Mouse (Mus musculus): ENCODE data around the gene Tnrc6a. TPM values are rescaled to one million over a fixed set of nuclear protein-coding genes. Genes with fewer than 3 reads are reported as not detected.

Gene Tnrc6a
- total and polyA plus RNA-seq, 3 experiments = 16.3 to 62.0 (median 20.1) TPM

DNA sequence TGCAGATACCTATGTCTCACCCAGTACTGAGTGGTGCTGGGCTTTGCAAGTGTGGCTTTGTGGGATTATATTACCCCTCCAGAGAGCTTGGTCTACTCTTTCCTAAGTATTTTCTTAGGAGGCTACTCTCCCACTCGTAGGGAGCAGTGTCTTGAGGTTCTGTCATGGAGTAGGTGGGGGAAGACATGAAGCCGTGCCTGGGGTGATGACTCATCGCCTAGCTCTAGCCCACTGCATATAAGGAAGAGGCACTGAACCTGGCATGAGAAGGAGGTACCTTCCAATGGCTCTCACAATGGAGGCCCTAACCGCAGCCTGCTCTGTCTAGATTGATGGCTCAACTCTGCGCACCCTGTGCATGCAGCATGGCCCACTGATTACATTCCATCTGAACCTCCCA lies 68.0 kb downstream of the Tnrc6a start:
- DNase-seq (ENCODE audit: extremely low read depth) = no peak
- no peak overlapping the region for H3K4me3 ChIP-seq (replicated peaks in 1 of 3; ENCODE audit: low read depth in 2 of 3, low read length in 2 of 3, poor library complexity in 1 of 3)
- peaks cover 18 to 49% of the 10 kb centered on the region in 2 experiments for H3K4me1 ChIP-seq (ENCODE audit: control insufficient read depth in 1 of 2, insufficient read depth in 2 of 2)
- no peaks in the 10 kb centered on the region for H3K9me3 ChIP-seq (replicated peaks; ENCODE audit: low read length)
- H3K9ac ChIP-seq (ENCODE audit: insufficient read depth, low read depth) = no peak overlapping the region
- H3K27ac ChIP-seq (ENCODE audit: insufficient read depth, low read depth) = no peak overlapping the region
- no peaks in the 10 kb centered on the region for H3K27me3 ChIP-seq (replicated peaks)
- H3K79me2 ChIP-seq (replicated peaks; ENCODE audit: control insufficient read depth, extremely low read depth, insufficient read depth, poor library complexity, severe bottlenecking) = no peaks in the 10 kb centered on the region
- TF ChIP-seq USF2 (conservative IDR thresholded peaks at IDR 0.05; ENCODE audit: low read depth, low read length) = no peak
- no peak overlapping the region for H3K4me2 ChIP-seq (ENCODE audit: insufficient read depth, low read depth, poor library complexity, severe bottlenecking)
- dilution Hi-C loops (cut with MboI; ENCODE audit: extremely low pct_ligation_motif_present, extremely low pct_unique_long_range_greater_than_20kb, low sequenced_read_pairs) = no loop called here
- peaks cover 67 to 84% of the 10 kb centered on the region in 2 experiments for H3K36me3 ChIP-seq (replicated peaks in 1 of 2; ENCODE audit: control insufficient read depth in 1 of 2, insufficient read depth in 1 of 2, low read length in 1 of 2)
- in situ Hi-C loops (cut with MboI; ENCODE audit: low pct_ligation_motif_present, low pct_unique_long_range_greater_than_20kb, low sequenced_read_pairs) = loop anchor here (25.0 kb wide), 1 partner anchor 179 kb away; no protein-coding TSS in a partner anchor

DNA sequence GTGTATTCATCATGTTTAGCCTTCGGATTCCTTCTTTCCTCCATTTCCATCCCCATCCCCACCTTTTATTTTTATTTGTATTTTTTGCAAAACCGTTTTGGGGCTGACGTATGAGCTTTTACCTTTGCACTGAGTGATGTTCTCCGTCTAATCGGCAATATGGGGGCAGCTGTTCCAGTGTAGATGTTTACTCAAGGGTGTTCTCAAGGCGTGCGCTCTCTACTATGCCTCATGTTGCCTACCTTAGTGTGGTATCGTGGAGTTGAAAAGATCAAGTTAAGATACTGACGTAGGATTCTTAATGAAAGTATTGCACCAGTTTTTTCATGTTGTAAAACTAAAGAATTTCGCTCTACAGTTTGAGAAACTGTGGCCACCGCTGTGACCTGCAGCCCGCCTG lies 69.5 kb downstream of the Tnrc6a start:
- Histone ChIP-seq H3K9ac (ENCODE audit: insufficient read depth, low read depth) (no peak overlapping the region), H3K4me1 (ENCODE audit: control insufficient read depth in 1 of 2, insufficient read depth in 2 of 2) (peaks cover 15 to 39% of the 10 kb centered on the region in 2 experiments), H3K79me2 (replicated peaks; ENCODE audit: control insufficient read depth, extremely low read depth, insufficient read depth, poor library complexity, severe bottlenecking) (no peaks in the 10 kb centered on the region), H3K4me3 (replicated peaks in 1 of 3; ENCODE audit: low read depth in 2 of 3, low read length in 2 of 3, poor library complexity in 1 of 3) (no peak overlapping the region), H3K36me3 (replicated peaks in 1 of 2; ENCODE audit: control insufficient read depth in 1 of 2, insufficient read depth in 1 of 2, low read length in 1 of 2) (peaks cover 57 to 69% of the 10 kb centered on the region in 2 experiments), H3K27me3 (replicated peaks) (no peaks in the 10 kb centered on the region), H3K4me2 (ENCODE audit: insufficient read depth, low read depth, poor library complexity, severe bottlenecking) (no peak overlapping the region), H3K9me3 (replicated peaks; ENCODE audit: low read length) (no peaks in the 10 kb centered on the region), H3K27ac (ENCODE audit: insufficient read depth, low read depth) (no peak overlapping the region)
- dilution Hi-C loops (cut with MboI; ENCODE audit: extremely low pct_ligation_motif_present, extremely low pct_unique_long_range_greater_than_20kb, low sequenced_read_pairs) (no loop called here), in situ Hi-C loops (cut with MboI; ENCODE audit: low pct_ligation_motif_present, low pct_unique_long_range_greater_than_20kb, low sequenced_read_pairs) (loop anchor here (25.0 kb wide), 1 partner anchor 181 kb away; no protein-coding TSS in a partner anchor)
- DNase-seq (ENCODE audit: extremely low read depth) = no peak
- no peak for TF ChIP-seq HCFC1 (IDR thresholded peaks at IDR 0.05; ENCODE audit: low read depth, low read length)
- no peak for TF ChIP-seq ZMIZ1 (IDR thresholded peaks at IDR 0.05; ENCODE audit: low read depth, low read length)
- no peak for TF ChIP-seq KAT2A (IDR thresholded peaks at IDR 0.05; ENCODE audit: insufficient replicate concordance, low read length)
- TF ChIP-seq PAX5 (IDR thresholded peaks at IDR 0.05; ENCODE audit: low read length) = no peak
- TF ChIP-seq NELFE (IDR thresholded peaks at IDR 0.05; ENCODE audit: low read depth, low read length) = no peak
- no peak for TF ChIP-seq ELF1 (IDR thresholded peaks at IDR 0.05; ENCODE audit: low read depth, low read length)
- TF ChIP-seq MAX (IDR thresholded peaks at IDR 0.05; ENCODE audit: low read length) = no peak
- TF ChIP-seq ETS1 (conservative IDR thresholded peaks at IDR 0.05; ENCODE audit: low read depth, low read length) = no peak
- no peak for TF ChIP-seq CHD1 (IDR thresholded peaks at IDR 0.05; ENCODE audit: low read depth, low read length)
- no peak for TF ChIP-seq CTCF (conservative IDR thresholded peaks at IDR 0.05 in 1 of 2, IDR thresholded peaks at IDR 0.05 in 1 of 2; ENCODE audit: low read depth in 2 of 2, low read length in 2 of 2)
- TF ChIP-seq USF1 (IDR thresholded peaks at IDR 0.05; ENCODE audit: low read depth, low read length) = no peak

DNA sequence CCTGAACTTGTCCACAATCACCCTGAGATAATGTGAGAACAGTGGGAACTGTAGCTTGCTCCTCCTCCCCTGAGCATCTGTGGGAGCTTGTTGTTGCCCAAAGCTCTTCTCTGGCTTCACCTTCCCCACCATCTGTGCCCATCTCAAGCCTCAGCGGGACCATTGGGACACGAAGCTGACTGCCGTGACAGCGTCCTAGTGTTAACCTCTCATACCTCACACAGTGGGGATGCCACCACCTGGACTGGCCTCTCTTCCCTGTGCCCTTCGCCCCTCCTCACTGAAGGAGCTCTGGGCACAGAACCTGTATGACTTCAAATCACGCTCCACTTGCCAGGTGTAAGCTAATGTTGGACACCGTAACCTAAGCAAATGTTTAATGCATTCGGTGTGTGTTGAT lies 71.0 kb downstream of the Tnrc6a start:
- in situ Hi-C loops (cut with MboI; ENCODE audit: low pct_ligation_motif_present, low pct_unique_long_range_greater_than_20kb, low sequenced_read_pairs) = loop anchor here (25.0 kb wide), 1 partner anchor 182 kb away; no protein-coding TSS in a partner anchor
- H3K79me2 ChIP-seq (replicated peaks; ENCODE audit: control insufficient read depth, extremely low read depth, insufficient read depth, poor library complexity, severe bottlenecking) = no peaks in the 10 kb centered on the region

More for the DNA sequence above, 71.0 kb downstream of the Tnrc6a start:
- Histone ChIP-seq H3K4me1 (ENCODE audit: control insufficient read depth in 1 of 2, insufficient read depth in 2 of 2) (peaks cover 5 to 37% of the 10 kb centered on the region in 2 experiments; a peak in 3 of 4 replicates), H3K4me2 (ENCODE audit: insufficient read depth, low read depth, poor library complexity, severe bottlenecking) (no peak overlapping the region), H3K9me3 (replicated peaks; ENCODE audit: low read length) (no peaks in the 10 kb centered on the region), H3K9ac (ENCODE audit: insufficient read depth, low read depth) (no peak overlapping the region), H3K27me3 (replicated peaks) (no peaks in the 10 kb centered on the region), H3K36me3 (replicated peaks in 1 of 2; ENCODE audit: control insufficient read depth in 1 of 2, insufficient read depth in 1 of 2, low read length in 1 of 2) (peaks cover 44 to 56% of the 10 kb centered on the region in 2 experiments), H3K27ac (ENCODE audit: insufficient read depth, low read depth) (no peak overlapping the region), H3K4me3 (replicated peaks in 1 of 3; ENCODE audit: low read depth in 2 of 3, low read length in 2 of 3, poor library complexity in 1 of 3) (no peak overlapping the region)
- no peak for TF ChIP-seq SIN3A (IDR thresholded peaks at IDR 0.05; ENCODE audit: low read length)
- dilution Hi-C loops (cut with MboI; ENCODE audit: extremely low pct_ligation_motif_present, extremely low pct_unique_long_range_greater_than_20kb, low sequenced_read_pairs) = no loop called here
- no peak for DNase-seq (ENCODE audit: extremely low read depth)
